Mouse (Mus musculus) testis, adult 2 months (tissue): ENCODE data around the gene Hist1h2bl.

Experiments used
- CTCF ChIP-seq: fragments of 200-500 bp; IDR thresholded peaks from 2 replicates; pipeline ENCODE4 v1.5.1; 2012; ENCODE audit warnings: low read depth, mild to moderate bottlenecking, inconsistent platforms, low read length, moderate library complexity; ENCODE audit not compliant: control insufficient read depth, insufficient read depth, insufficient replicate concordance
- POLR2A ChIP-seq: fragments of 200-500 bp; IDR thresholded peaks from 2 replicates; pipeline ENCODE4 v1.6.1; 2012; ENCODE audit warnings: low read depth, mild to moderate bottlenecking, inconsistent platforms, low read length, moderate library complexity; ENCODE audit not compliant: control insufficient read depth

DNA sequence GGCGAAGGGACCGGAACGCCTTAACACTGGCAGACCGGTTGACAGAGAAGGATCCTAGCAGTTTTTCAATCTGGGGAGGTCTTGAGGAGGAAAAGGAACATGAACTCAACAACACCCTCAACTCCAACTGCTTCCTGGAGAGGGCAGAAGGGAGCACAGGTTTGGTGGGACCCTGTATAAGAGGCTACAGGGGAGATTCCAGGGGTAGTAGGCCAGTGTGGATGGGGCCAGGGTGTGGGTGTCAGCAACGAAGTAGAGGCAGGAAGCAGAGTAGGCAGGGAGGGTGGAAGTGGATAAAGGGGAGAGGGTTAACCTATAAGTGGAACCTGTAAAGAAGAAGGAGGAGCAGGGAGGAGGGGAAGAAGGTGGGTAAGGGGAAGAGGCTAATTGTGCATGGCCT, 17.5 kb upstream of the Hist1h2bl start:
- TF ChIP-seq POLR2A (no peak), CTCF (no peak)
